Mouse (Mus musculus) right cerebral cortex, postnatal 25 days (tissue): ENCODE data around the gene Chrnd.

Experiments
- DNase-seq: peaks from one replicate; pipeline ENCODE4 v3.0.0; 2022

Chrnd gene

DNA sequence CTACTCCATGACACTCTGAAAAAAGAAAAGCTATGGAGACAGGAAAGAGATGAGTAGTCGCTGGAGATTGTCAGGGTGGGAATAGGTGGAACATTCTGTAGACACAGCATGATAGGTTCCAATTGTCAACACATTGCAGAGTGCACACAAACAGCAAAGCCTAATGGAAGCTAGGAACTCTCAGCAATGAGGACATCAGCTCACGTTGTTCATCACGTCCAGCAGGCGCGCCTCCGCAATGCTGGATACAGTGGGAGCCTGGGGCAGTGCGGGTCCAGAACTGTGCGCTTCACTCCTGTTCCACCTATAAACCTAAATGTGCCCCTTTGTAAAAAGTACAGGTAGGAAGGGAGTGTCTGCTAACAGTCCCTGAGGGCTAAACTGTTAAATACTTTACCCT lies 52.6 kb downstream of the Chrnd start:
- no peak for DNase-seq

DNA sequence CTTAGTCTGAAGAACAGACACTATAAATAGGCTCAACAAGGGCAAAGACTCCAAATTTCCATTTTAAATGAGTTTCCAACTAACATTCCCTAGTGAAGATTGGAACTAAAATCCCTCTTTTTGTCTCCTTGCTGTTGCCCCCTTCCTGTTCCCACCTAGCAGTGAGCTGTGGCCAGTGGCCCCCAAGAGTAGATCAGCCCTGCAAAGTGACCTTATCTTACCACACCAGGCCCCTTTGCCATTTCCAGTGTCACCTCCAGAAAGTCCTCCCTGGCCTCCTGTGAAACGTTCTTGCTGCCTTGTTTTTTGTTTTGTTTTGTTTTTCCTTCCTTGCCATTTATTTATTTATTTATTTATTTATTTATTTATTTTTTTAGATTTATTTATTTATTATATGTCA lies 55.0 kb downstream of the Chrnd start:
- no peak for DNase-seq

- DNase-seq = peak; percentile 76
These were observed 55.8 kb downstream of the Chrnd start for GRCm38 (mm10) chr1:87245929-87246815.
